Mouse (Mus musculus) adrenal gland, postnatal 14 days (tissue): ENCODE measurements around the gene Prickle2. TPM values are rescaled to one million over a fixed set of nuclear protein-coding genes. Genes with fewer than 3 reads are reported as not detected.

Source experiments
- DNase-seq: peaks from one replicate; pipeline ENCODE4 v3.0.0; 2021; ENCODE audit warnings: mixed read lengths
- total RNA-seq: library from RNA; stranded (reverse); gene quantifications from 2 replicates; pipeline ENCODE4 v1.2.3, GENCODE M21; 2021

Prickle2 gene
- total RNA-seq, 1 experiment from 2014 or later, result 6.7 TPM

DNA sequence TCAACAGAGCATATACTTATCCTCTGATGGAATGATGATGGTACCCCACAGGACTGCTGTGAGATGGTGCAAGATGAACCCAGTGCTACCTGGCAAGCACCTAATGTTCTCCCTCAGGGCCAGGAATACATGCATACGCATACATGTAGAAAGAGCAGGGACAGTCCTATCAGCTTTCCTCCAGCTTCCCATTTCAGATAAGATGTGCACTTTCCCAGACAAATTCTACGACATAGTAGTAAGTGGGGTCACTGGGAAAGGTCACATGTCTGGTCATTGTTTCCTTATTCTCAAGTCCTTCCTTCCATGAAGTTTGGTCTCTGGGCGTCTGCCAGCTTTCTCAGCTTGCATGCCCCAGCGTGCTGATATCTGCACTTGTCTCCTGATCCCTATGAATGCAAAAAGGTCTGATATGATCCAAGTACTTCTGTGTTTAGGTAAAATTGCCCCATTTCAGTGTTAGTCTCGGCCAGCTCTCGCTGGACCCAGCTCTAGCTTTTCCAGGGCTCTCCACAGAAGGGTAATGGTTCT, 187.5 kb downstream of the Prickle2 start:
- no peak for DNase-seq

DNA sequence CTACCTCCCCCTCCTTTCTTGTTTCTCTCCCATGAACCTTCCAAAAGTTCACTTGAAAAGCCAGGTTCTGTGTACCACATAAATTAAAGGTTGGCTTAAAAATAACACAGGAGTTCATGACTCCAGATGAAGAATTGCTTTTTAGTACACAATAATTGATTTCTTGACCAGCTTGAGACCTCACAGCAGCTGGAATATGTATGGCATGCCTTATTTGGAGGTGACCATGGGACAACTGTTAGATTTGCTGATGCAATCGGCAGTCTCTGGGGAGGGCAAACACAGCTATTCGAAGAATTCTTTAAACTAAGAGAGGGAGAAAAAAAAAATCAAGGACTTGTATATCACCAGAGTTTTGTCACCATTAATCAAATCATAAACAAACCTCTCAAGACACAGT, 189.0 kb downstream of the Prickle2 start:
- DNase-seq, result no peak

DNA sequence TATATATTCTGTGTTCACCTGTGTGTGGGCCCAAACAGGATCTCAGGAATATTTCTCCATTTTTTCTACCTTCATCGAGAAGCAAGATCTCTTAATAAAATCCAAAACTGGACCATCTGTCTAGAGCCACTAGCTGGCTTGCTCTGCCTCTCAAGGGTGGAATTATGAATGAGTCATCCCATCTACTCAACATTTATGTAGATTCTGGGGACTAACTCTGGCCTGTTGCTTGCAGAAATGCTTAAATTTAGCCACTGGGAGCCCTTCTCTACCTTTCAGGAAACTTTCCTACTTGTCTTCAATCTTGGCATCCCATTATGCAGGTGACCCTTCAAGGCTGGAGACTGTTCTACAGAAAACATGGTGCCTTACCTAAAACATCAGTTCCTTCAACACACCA, 194.0 kb downstream of the Prickle2 start:
- DNase-seq, result no peak

DNA sequence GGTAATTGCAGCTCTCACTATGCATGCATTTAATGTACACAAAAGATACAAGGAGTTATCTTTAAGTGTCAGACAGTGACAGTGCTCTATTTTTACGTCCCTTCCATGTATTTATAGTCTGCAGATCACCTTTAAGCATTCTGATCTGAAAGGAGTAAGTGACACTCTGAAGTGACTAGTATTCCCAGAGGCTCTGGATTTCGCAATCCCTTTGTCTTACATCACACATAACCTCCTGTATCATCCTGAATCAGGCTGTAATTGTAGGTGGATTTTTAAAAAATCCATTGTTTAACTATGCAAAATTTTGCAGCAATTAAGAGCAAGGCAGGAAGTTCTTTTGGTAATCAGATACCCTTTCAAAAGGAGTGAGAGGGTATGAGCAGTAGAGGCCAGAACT, 196.2 kb downstream of the Prickle2 start:
- peak; percentile 12 for DNase-seq

DNA sequence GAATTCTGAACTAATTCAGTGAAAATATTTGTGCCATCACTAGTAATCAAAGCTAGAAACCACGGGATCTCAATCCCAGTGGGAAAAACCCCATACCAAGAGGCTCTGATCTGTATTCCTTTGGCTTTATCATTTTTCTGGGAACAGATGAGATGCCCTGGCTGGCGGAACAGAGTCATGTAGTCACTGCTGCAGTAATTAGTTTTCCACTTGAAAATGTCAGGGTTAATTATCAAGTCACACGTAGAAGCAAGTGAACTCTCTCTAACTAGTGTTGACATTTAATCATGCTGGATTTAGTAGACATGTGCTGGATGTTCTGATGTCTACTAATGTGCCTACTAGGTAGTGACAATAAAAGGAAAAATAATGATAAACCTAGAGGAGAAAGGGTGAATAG, 199.7 kb downstream of the Prickle2 start:
- DNase-seq, result no peak

DNA sequence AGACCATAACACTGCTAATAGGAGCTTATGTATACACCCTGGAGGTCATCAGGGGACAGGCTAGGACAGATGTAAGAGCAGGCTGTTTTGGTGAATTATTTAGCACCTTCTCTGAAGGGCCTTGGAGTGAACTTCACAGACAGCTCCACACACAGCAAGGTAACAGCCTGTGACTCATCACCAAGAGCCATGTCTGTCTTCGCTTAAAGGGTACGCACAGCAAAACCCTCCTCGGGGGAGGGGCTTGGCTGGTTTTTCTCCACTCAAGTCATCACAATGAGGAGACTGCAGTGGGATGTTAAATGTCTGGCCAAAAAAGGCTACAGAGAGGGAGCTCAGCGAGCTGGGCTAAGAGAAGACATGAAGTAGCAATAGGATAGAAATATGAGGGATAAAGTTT, 206.5 kb downstream of the Prickle2 start:
- peak; percentile 39 for DNase-seq

DNA sequence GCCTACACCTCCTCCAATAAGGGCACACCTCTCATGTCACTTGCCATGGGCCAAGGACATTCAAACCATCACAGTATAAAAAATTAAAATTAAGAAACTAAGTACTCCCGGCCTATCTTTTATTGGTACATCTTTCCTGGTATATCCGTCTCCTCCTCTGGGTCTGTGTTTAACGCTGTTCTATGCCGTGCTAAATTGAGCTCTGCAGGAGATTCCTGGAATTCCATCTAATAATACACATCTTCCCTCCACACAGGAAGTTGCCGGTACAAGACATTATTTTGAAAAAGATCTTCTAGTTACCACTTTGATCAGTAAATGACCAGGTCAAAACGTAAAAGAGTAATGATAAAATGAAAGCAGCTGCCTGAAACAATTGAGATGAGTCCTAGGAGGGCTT, 207.4 kb downstream of the Prickle2 start:
- DNase-seq, result no peak

DNA sequence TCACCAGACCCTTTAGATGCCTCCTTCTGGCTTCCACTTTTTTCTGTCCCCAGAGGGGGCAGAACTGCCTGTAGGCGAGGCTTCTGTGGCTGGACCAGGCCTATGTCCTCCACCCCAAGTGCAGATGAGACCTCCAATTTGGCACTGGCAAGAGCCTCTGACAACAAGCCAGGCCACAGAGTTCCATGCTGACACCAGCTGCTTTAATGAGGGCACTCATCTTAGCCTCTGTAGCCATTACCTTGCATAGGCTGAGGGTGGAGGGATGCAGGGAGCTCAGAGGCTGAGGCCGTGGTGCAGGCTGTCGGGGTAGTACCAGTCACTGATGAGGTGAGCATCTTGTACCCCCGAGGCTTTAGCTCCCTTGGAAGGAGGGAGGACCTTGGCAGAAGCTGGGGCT, 208.7 kb downstream of the Prickle2 start:
- no peak for DNase-seq

DNA sequence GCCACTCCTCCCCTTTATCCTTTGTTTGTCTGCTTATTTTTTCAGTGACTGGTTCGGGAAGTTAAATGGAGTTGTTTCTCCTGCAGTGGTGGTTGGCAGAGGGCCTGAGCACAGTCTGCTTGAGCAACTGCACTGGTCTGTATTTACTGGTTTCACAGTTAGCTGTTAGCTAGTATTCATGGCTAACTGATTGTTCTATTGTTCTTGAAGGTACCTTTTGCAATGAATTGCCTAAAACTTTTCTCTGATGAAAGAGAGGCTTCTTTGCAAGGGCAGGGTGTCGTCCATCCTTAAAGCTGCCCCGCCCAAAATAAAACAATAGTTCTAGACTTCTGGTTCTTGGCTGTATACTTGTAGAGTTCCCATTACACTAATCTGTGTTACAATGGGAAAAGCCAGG, 210.5 kb downstream of the Prickle2 start:
- DNase-seq, result no peak

DNA sequence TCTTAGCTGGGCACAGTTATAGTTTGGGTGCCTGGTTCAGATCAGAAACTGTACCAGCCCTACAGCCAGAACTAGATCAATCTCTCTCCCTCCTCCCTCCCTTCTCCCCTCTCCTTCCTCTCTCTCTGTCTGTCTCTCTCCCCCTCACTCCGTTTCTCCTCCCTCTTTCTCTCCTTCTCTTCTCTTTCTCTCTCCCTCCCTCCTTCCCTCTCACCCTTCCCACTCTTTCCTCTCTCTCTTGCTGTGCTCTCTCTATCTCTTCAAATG, 224.3 kb downstream of the Prickle2 start:
- no peak for DNase-seq

DNA sequence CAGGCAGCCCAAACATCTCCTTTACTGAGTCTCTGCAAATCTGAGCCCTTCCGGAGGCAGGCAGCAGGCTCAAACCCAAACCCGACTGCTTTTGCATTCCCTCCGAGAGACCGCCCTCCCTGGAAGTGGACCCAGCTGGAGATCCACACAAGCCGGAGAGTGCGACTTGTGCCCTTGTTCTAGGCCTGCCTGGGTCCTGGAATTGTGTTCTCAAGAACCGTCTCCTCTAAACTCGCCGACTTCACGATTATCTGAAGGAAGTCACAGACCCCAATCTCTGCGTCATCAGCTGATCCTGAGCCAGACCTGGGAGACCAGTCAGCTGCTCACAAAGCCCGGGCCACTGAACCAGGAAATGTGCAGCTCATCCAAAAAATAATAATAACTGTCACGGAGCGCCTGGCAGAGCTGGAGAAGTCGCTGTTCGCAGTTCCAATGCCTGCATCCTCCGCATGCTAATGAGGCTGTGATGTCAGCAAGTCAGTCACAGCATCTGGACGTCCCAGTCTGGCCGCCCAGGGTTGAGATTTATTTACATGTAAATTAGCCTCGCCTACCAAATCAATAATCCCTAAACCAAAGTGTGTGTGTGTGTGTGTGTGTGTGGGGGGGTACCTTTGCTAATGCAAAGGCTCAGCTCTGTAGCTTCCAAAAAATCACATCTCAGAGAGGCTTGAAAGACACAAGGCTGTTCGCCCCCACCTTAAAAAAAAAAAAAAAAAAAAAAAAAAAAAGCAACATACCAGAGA, 224.8 kb downstream of the Prickle2 start:
- DNase-seq, result peak; percentile 82

DNA sequence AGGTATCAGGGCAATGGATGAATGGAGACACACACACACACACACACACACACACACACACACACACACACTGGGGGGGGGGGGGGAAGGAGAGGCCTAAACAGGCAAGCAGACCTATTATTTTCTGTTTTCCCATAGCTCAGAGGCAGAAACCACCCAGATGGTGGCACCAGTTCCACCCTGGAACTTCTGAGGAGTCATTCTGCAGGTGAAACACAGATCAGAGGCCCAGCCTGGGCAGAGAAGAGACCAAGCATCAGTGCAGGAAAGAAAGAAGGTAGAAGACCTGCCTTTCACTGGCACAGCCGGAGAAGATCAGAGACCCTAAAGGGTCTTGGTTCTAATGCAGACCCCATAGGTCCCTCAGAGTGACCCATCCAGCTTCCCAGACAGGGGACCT, 227.3 kb downstream of the Prickle2 start:
- DNase-seq, result no peak

DNA sequence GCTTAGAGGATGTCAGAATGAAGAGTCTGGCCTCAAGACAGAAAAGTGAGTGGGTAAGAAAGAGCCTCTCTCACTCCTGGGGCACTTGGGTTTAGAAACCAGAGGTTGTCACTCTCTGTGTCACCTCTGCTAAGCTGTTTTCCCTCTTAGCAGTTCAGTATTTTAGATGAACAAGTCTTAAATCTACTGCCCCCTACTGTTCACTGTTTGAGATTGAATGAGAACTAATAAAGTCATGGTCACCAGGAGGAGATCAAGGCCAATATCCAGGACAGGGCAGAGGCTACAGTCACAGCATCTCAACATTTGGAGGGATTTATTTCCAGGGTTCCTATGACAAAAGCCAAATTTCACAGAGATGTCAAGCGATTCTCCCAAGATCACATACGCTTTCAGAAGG, 228.3 kb downstream of the Prickle2 start:
- no peak for DNase-seq

DNA sequence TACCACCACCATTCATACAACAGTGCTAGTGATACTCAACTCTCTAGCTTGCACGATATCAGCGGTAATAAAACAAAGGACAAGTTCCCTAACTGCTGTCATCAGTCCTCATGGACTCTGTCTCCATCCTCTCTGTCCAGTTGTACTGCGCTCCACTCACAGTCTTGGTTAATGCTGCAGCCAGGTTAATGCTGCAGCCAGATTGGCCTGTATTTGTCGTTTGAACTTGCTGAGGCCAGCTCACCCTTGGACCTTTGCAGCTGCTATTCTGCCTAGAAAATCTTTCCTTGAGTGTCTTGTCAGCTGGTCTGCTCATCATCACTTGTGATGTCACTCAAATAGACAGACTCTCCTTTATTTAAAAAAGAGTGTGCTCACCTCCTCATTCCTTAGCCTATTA, 236.5 kb downstream of the Prickle2 start:
- no peak for DNase-seq

DNA sequence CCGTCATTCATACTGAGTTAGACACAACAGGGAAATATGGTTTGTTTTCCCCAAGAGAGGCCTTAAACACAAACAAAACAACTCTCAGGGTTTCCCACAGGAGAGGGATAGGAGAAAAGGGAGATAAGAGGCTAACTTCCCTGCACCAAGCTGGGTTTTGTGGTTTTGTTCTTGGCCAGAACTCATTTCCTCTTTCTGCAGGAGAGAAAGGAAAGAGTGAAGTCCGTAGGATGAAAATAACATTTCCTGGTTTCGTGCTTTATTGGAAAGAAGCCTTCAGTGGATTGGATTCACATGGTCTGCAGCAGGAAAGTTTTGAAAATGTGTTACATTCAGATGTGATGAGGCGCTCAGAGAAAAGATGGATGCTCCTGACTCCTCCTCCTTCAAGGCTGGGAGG, 237.1 kb downstream of the Prickle2 start:
- DNase-seq, result no peak

DNA sequence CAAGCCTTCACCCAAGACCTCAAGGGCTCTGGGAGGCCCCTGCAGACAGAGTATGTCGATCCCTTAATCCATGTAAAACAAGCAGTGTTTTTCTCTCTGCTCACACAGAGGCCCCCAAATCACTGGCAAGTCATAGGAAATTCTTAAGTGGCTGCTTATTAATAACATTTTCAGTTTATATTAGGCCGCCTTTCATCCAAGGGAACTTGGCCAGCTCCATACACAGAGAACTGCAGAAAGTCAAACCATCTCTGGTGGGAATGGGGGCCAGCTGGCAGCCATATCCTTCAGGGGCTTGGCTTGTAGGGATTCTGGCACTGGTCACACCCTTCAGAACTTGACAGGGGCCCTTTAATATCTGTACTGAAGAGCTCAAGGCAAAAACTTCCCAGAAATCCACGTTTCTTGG, 237.6 kb downstream of the Prickle2 start:
- DNase-seq, result no peak

DNA sequence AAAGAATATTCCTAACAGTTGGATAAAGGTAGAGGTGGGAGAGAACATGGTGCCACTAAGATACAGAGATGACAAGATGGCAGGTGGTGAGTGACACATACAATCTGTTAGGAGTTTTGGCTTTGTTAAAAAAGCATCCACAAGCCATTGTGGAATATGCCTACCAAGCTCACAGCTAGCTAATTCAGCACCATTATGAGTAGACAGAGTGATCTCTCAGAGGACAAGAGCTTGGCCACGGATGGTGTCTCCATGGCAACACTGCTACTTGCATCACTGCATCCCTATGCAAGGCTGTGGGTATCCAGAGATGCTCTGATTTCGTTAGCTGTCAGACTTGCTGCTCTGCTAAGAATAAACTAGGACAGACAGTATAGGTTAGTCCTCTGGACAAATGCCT, 238.6 kb downstream of the Prickle2 start:
- DNase-seq, result no peak

DNA sequence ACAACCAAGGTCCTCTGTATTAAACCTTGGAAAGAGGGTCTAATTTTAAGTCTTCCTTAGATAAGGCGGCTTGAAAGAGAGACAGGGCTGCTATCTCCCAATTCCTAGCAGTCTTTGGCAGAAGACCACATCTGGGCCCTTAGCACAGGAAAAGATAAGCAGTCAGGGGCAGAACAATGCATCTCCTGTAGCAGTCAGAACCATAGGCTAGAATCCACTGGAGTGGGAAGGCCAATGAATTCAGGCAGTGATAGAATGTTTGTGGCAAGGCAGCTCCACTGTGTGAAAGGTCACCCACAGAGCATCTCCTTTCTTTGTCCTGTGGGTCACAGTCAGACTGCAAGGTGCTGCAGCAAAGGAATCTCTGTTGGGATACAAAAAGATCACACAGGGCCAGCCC, 240.3 kb downstream of the Prickle2 start:
- DNase-seq, result no peak

DNA sequence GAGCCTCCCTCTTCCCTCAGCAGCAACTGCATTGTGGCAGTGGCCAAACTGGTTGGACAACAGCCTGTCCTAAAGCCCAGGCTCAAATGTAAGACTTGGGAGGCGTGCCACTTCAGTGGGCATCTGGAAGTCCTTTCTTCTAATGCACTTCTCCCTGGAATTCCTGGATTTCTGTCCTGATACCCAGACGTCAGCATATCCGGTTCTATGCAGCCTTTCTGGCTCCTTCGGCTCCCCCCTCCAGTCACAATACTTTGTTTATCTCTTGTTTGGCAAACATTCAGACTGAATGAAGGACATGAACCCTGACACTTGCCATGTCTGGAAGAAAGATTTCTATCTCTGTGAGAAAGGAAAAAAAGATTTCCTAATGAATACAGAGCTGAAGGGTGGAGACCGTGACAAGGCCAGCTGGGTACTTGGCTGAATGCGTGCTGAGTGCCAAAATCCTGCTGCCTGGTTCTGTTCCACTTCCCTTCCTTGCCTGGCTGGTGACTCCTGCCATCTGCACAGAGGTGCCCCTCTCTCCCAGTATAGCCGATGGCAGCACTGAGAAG, 241.1 kb downstream of the Prickle2 start:
- DNase-seq, result peak; percentile 59

DNA sequence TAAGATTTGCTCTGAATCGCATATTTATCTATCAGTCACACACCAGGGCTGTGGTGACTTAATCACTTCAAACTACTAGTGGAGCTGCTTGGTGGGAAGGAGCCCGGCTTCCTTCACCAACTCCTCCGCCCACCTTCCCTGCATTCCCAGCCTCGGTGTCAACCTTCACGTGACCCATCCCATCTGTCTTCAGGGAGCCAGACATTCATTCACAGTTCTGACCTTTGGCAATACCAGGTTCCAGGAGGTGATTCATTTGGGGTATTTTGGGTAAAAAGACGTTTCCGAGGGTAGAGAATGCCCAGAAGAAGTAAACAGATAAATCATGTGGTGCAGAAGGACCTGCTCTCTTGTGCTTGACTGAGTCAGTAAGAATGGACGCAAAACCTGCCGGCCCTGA, 242.2 kb downstream of the Prickle2 start:
- peak; percentile 27 for DNase-seq

DNA sequence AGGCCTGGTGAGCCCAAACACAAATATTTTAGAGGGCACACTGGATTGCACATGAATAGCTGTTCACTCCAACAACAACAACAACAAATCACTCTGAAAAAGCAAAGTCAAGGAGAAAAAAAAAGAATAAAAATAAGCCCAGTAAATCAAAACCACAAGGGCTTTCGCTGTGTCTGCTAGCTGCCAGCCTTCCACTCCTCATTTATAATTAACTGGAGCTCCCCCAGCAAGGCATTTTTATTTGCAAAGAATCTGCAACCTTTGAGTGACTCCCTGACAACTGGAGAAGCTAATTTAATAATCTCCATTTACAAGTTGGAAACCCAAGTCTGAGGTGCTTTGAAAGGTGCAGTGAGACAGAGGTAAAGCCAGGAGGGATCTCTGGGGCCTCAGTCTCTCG, 245.2 kb downstream of the Prickle2 start:
- DNase-seq, result no peak

DNA sequence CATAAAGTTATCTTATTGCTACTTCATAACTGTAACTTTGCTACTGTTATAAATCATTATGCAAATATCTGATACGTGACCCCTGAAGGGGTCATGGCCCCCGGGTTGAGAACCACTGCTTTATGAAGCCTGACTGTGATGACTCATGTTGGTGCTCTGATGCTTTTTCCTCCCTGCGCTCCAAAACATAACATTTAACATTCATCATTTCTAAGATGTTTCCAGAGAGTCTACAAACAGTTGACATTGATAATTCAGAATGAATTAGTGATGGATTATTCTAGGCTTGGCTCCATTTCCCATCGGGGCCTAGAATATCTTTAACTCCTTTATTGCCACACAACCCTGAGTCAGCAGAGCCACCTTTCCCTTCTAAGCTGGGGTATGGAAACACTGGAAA, 247.9 kb downstream of the Prickle2 start:
- DNase-seq, result no peak

DNA sequence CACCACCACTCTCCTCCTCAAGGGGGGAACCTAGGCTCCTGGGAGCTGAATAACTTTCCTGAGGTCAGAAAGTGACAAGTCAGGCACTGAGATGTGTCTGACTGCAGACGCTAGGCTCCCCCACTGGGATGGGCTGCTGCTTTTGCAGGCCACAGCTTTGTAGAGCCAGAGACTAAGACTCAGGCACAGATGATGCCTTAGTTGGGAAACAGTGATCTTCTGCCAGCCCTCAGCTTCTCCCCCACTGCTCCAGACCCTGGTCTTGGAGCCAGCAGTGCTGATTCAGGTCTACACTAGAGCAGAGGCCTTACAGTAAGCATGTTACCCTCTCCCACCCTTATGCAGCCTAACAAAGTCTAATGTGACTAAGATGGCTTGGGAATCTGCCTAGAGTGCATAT, 254.5 kb downstream of the Prickle2 start:
- no peak for DNase-seq

DNA sequence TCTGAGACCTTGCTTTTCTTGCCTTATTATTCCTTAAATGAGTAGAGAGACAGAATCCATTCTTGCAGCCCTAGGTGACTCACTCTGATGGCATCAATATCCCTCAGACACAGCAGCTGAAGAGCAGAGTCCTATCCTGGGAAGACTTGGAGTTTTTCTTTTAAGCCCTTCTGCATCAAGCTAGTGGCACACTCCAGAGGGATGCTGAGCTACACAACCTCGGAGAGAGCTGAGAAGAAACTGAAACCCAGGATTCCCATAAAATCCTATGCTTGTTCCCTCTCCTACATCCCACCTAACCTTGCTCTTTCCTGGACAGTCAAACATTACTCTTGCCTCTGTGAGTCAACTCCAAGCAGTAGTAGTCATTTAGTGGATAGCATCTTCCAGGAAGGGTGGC, 256.0 kb downstream of the Prickle2 start:
- no peak for DNase-seq

DNA sequence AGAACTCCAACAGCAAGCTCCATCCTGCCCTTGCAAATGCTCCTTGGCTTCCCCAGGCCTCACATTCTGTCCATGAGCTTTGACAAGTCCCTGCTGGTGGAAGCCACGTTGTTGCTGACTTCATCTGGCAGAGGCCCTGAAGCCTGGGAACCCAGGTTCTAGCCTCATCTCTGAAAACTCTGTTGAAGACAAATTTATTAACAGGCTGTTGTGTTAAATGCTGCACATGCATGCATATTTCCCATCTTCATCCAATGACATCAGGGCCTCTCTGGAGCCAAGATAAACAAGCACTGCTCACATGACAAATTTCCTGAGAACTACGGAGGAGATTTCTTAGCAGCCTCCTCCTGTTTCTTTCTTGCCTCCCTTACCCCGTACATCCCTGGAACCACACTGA, 259.3 kb downstream of the Prickle2 start:
- peak; percentile 14 for DNase-seq
